In genomic region chr7:81094104-81094757, GRCm38 (mm10) we compare ENCODE assay signal across 19 mouse cellular contexts. TPM values are rescaled to one million over a fixed set of nuclear protein-coding genes. Genes with fewer than 3 reads are reported as not detected.
DNase-seq lines count a peak whose midpoint lies in the region; ATAC-seq and TF ChIP-seq lines count a peak whose summit lies in the region.
"Had no signal": no experiment of that assay in that cellular context is flagged by ENCODE, and none has a peak within 500 bp of the region (broad histone marks: within the 10 kb centered on the region; RNA-seq: fewer than 3 reads in every experiment).

No protein-coding gene starts in this region.

- H3K4me3 ChIP-seq in heart, embryonic 14.5 days (ENCODE audit: control insufficient read depth in 1 of 2, insufficient read depth in 1 of 2, low read depth in 1 of 2, low read length in 2 of 2), result no peak overlapping the region
- peak overlapping the region; percentile 62 for H3K4me3 ChIP-seq in E14TG2a.4 (replicated peaks; ENCODE audit: low read length)
- peak overlapping the region in 1 of 2 experiments; percentile 8; a peak in 1 of 4 replicates for H3K4me3 ChIP-seq in ES-E14 (ENCODE audit: insufficient read depth in 1 of 2, low read depth in 1 of 2, low read length in 2 of 2, poor library complexity in 1 of 2, severe bottlenecking in 1 of 2)
- no peak overlapping the region for H3K4me3 ChIP-seq in limb, embryonic 10.5 days
- H3K4me3 ChIP-seq in neural tube, embryonic 15.5 days (replicated peaks), result no peak overlapping the region
- H3K4me3 ChIP-seq: forebrain, embryonic 15.5 days; hindbrain, embryonic 15.5 days; limb, embryonic 15.5 days had no signal

- no peak overlapping the region for H3K4me2 ChIP-seq in heart, embryonic 14.5 days (ENCODE audit: low read length)
- no peak overlapping the region for H3K4me2 ChIP-seq in neural tube, embryonic 15.5 days
- H3K4me2 ChIP-seq: forebrain, embryonic 15.5 days; hindbrain, embryonic 15.5 days; limb, embryonic 15.5 days; midbrain, embryonic 11.5 days had no signal

- peaks cover 11 to 15% of the 10 kb centered on the region in 2 experiments for H3K4me1 ChIP-seq in heart, embryonic 14.5 days (ENCODE audit: control insufficient read depth in 2 of 2, insufficient read depth in 2 of 2, low read length in 2 of 2)
- H3K4me1 ChIP-seq in E14TG2a.4 (replicated peaks; ENCODE audit: low read depth, low read length), result peaks cover 51% of the 10 kb centered on the region
- H3K4me1 ChIP-seq in ES-E14 (ENCODE audit: control insufficient read depth in 2 of 2, insufficient read depth in 2 of 2, low read length in 2 of 2, poor library complexity in 1 of 2), result peaks cover 6 to 23% of the 10 kb centered on the region in 2 experiments
- peaks cover 16% of the 10 kb centered on the region for H3K4me1 ChIP-seq in limb, embryonic 10.5 days
- H3K4me1 ChIP-seq in neural tube, embryonic 15.5 days, result no peaks in the 10 kb centered on the region
- H3K4me1 ChIP-seq: forebrain, embryonic 15.5 days; hindbrain, embryonic 15.5 days had no signal

- no peaks in the 10 kb centered on the region for H3K9me3 ChIP-seq in heart, embryonic 14.5 days (ENCODE audit: control insufficient read depth, low read length)
- H3K9me3 ChIP-seq in E14TG2a.4 (ENCODE audit: low read length), result no peaks in the 10 kb centered on the region
- H3K9me3 ChIP-seq in ES-E14 (ENCODE audit: control insufficient read depth, insufficient read depth, low read depth, low read length), result no peaks in the 10 kb centered on the region
- no peaks in the 10 kb centered on the region for H3K9me3 ChIP-seq in limb, embryonic 10.5 days (replicated peaks)
- no peaks in the 10 kb centered on the region for H3K9me3 ChIP-seq in neural tube, embryonic 15.5 days (replicated peaks)
- H3K9me3 ChIP-seq: forebrain, embryonic 15.5 days; hindbrain, embryonic 15.5 days; limb, embryonic 15.5 days had no signal

- in situ Hi-C loops in ES-E14 (cut with MboI; ENCODE audit: low sequenced_read_pairs in 2 of 2, unreplicated experiment in 2 of 2), result no loop called here

- H3K9ac ChIP-seq in heart, embryonic 14.5 days (ENCODE audit: low read length), result peak overlapping the region; percentile 44
- H3K9ac ChIP-seq in ES-E14 (ENCODE audit: insufficient read depth, low read depth, low read length, poor library complexity, severe bottlenecking), result no peak overlapping the region
- H3K9ac ChIP-seq in neural tube, embryonic 15.5 days (replicated peaks), result no peak overlapping the region
- H3K9ac ChIP-seq: forebrain, embryonic 15.5 days; hindbrain, embryonic 15.5 days; limb, embryonic 15.5 days had no signal

- peaks cover 80% of the 10 kb centered on the region for H3K36me3 ChIP-seq in heart, embryonic 14.5 days (ENCODE audit: control insufficient read depth, insufficient read depth, low read length)
- H3K36me3 ChIP-seq in E14TG2a.4 (ENCODE audit: insufficient read depth, low read length), result peaks cover 32% of the 10 kb centered on the region
- no peaks in the 10 kb centered on the region; the same call in 1 of the 2 replicates for H3K36me3 ChIP-seq in ES-E14 (ENCODE audit: control insufficient read depth, insufficient read depth, low read length, poor library complexity, severe bottlenecking)
- no peaks in the 10 kb centered on the region for H3K36me3 ChIP-seq in limb, embryonic 10.5 days
- H3K36me3 ChIP-seq in neural tube, embryonic 15.5 days, result no peaks in the 10 kb centered on the region
- H3K36me3 ChIP-seq: forebrain, embryonic 15.5 days; hindbrain, embryonic 15.5 days; limb, embryonic 15.5 days had no signal

- DNase-seq in heart, postnatal 14 days, result no peak
- peak; percentile 67 for DNase-seq in ES-E14 (ENCODE audit: low read depth, low spot score)
- no peak for DNase-seq in limb, embryonic 10.5 days (ENCODE audit: low spot score)
- no peak for DNase-seq in urinary bladder, adult 2 months (ENCODE audit: low spot score)
- DNase-seq: adrenal gland, adult 8-10 months; cerebellum, adult 11 months; kidney, adult 8-10 months; lung, postnatal 36 days; right cerebral cortex, postnatal 4 days; thymus, adult 18-20 months had no signal

- H3K27ac ChIP-seq in heart, embryonic 14.5 days (replicated peaks in 1 of 2; ENCODE audit: control insufficient read depth in 1 of 2, insufficient read depth in 1 of 2, low read depth in 2 of 2, low read length in 2 of 2), result peak overlapping the region; percentile 68 to 71
- no peak overlapping the region for H3K27ac ChIP-seq in ES-E14 (ENCODE audit: insufficient read depth, low read depth, low read length, poor library complexity, severe bottlenecking)
- H3K27ac ChIP-seq in limb, embryonic 10.5 days, result peak overlapping the region; percentile 53
- no peak overlapping the region for H3K27ac ChIP-seq in neural tube, embryonic 15.5 days (replicated peaks)
- H3K27ac ChIP-seq: forebrain, embryonic 15.5 days; hindbrain, embryonic 15.5 days; limb, embryonic 15.5 days had no signal

- intact Hi-C loops in heart, postnatal 14 days (cut with DNase I), result no loop called here

- no peak for ATAC-seq in heart, embryonic 14.5 days (ENCODE audit: insufficient number of reproducible peaks, insufficient read depth, low FRiP score, low read depth)
- ATAC-seq in neural tube, embryonic 15.5 days (ENCODE audit: low FRiP score), result no peak
- ATAC-seq: forebrain, embryonic 15.5 days had no signal

- no peak for TF ChIP-seq CTCF in E14TG2a.4 (conservative IDR thresholded peaks at IDR 0.05; ENCODE audit: low read length)

- WGBS in heart, embryonic 14.5 days, result 38% methylated on average over 6 of the region's 6 CpGs
- WGBS in limb, embryonic 10.5 days, result 75% methylated on average over 6 of the region's 6 CpGs
- WGBS in neural tube, embryonic 15.5 days, result 77% methylated on average over 6 of the region's 6 CpGs

- H3K27me3 ChIP-seq in heart, embryonic 14.5 days (ENCODE audit: control insufficient read depth, insufficient read depth, low read length), result no peaks in the 10 kb centered on the region
- H3K27me3 ChIP-seq in E14TG2a.4 (ENCODE audit: insufficient read depth, low read length), result peaks cover 7% of the 10 kb centered on the region; the same call in 1 of the 2 replicates
- H3K27me3 ChIP-seq in limb, embryonic 10.5 days (ENCODE audit: low read depth, poor library complexity, severe bottlenecking), result no peaks in the 10 kb centered on the region
- H3K27me3 ChIP-seq in neural tube, embryonic 15.5 days (replicated peaks), result no peaks in the 10 kb centered on the region
- H3K27me3 ChIP-seq: forebrain, embryonic 15.5 days; hindbrain, embryonic 15.5 days; limb, embryonic 15.5 days had no signal

TF ChIP-seq in ES-E14, 5 proteins besides CTCF, POLR2A, EP300 and RAD21:
- TF ChIP-seq ZNF384 (IDR thresholded peaks at IDR 0.05; ENCODE audit: low read depth, low read length), result no peak
- no peak for TF ChIP-seq MAFK (IDR thresholded peaks at IDR 0.05; ENCODE audit: insufficient read depth, low read depth, low read length)
- TF ChIP-seq ZC3H11A (IDR thresholded peaks at IDR 0.05; ENCODE audit: borderline replicate concordance, low read depth, low read length), result no peak

RNA-seq across cellular contexts. Expression of gene Slc28a1, which starts 20.4 kb away (rescaled TPM):
- 0.07 and 0.11 TPM in 2 replicates for polyA plus RNA-seq in heart, embryonic 14.5 days (2014; fragmentation: Nextera tagmentation; extraction: Ambion mirVana)
- total RNA-seq in heart, postnatal 14 days (2021), result under 1 TPM; 0.33 to 0.34 TPM
- 44.8 and 69.2 TPM in 2 replicates for total RNA-seq in ES-E14 (2012; rRNA removed)
- polyA plus RNA-seq in limb, embryonic 10.5 days (2016; fragmentation: Nextera tagmentation; extraction: Ambion mirVana), result 0.09 TPM in 1 of 2 replicates, not detected in the other
- 0.01 and 0.03 TPM in 2 replicates for polyA plus RNA-seq in urinary bladder, adult 2 months (2012; rRNA removed)
- polyA plus RNA-seq in neural tube, embryonic 15.5 days (2015; fragmentation: Nextera tagmentation; extraction: Ambion mirVana), result 0.05 and 0.17 TPM in 2 replicates
- total RNA-seq: adrenal gland, adult 8-10 months; layer of hippocampus, postnatal 14 days; neutrophil, adult 5-6 weeks had no signal
- polyA plus RNA-seq: forebrain, embryonic 15.5 days; hindbrain, embryonic 15.5 days had no signal

RNA-seq across cellular contexts. Expression of gene Alpk3, which starts 36.8 kb away (rescaled TPM):
- 22.8 and 25.3 TPM in 2 replicates for polyA plus RNA-seq in heart, embryonic 14.5 days (2014; fragmentation: Nextera tagmentation; extraction: Ambion mirVana)
- total RNA-seq in heart, postnatal 14 days (2021), result 10 to 100 TPM; 81.4 to 86.0 TPM
- total RNA-seq in ES-E14 (2012; rRNA removed), result 3.3 and 9.4 TPM in 2 replicates
- polyA plus RNA-seq in limb, embryonic 10.5 days (2016; fragmentation: Nextera tagmentation; extraction: Ambion mirVana), result 0.19 and 0.48 TPM in 2 replicates
- polyA plus RNA-seq in urinary bladder, adult 2 months (2012; rRNA removed), result 0.03 and 0.13 TPM in 2 replicates
- polyA plus RNA-seq in neural tube, embryonic 15.5 days (2015; fragmentation: Nextera tagmentation; extraction: Ambion mirVana), result 0.47 and 0.49 TPM in 2 replicates

Comparison
In these comparisons a context has a peak if more than half of its experiments do, and no peak if none do; other contexts are left out.
1. H3K27ac ChIP-seq: peak in heart, embryonic 14.5 days (2 of 2) and limb, embryonic 10.5 days (single experiment); none in ES-E14 (single experiment) and neural tube, embryonic 15.5 days (single experiment).
2. RNA of gene Alpk3, which starts 36.8 kb away (polyA plus RNA-seq): 22.8 to 25.3 TPM in heart, embryonic 14.5 days; 0.47 to 0.49 TPM in neural tube, embryonic 15.5 days, 0.19 to 0.48 TPM in limb, embryonic 10.5 days and 0.03 to 0.13 TPM in urinary bladder, adult 2 months; every median in the first group is over 10 times any median in the second.